Mouse (Mus musculus) thymus, adult 2 months (tissue): ENCODE results near the gene Lamp5. TPM values are rescaled to one million over a fixed set of nuclear protein-coding genes. Genes with fewer than 3 reads are reported as not detected.

Experiments
- DNase-seq: peaks from one replicate; pipeline ENCODE4 v3.0.0; 2021
- H3K27ac ChIP-seq: fragments of 200-500 bp; 2 replicates; pipeline ENCODE4 v1.5.1; 2012; ENCODE audit warnings: low read length, control low read depth; ENCODE audit not compliant: control insufficient read depth, insufficient read depth
- H3K27me3 ChIP-seq: fragments of 200-500 bp; 2 replicates; pipeline ENCODE4 v1.6.1; 2012; ENCODE audit warnings: mild to moderate bottlenecking, low read length, moderate library complexity, mixed read lengths; ENCODE audit not compliant: control insufficient read depth, insufficient read depth
- H3K36me3 ChIP-seq: fragments of 200-500 bp; 2 replicates; pipeline ENCODE4 v1.6.1; 2012; ENCODE audit warnings: mild to moderate bottlenecking, low read length, moderate library complexity; ENCODE audit not compliant: control insufficient read depth, insufficient read depth
- H3K4me1 ChIP-seq: fragments of 200-500 bp; replicated peaks from 2 replicates; pipeline ENCODE4 v1.6.1; 2012; ENCODE audit warnings: low read length; ENCODE audit not compliant: control insufficient read depth, insufficient read depth
- H3K4me3 ChIP-seq: fragments of 200-500 bp; 2 replicates; pipeline ENCODE4 v1.5.1; 2012; ENCODE audit warnings: mild to moderate bottlenecking, low read length, control low read depth, moderate library complexity; ENCODE audit not compliant: control insufficient read depth, insufficient read depth
- CTCF ChIP-seq: fragments of 200-500 bp; IDR thresholded peaks from 2 replicates; pipeline ENCODE4 v1.5.1; 2012; ENCODE audit warnings: mild to moderate bottlenecking, control low read depth, low read length, moderate library complexity, borderline replicate concordance; ENCODE audit not compliant: control insufficient read depth, poor library complexity, insufficient read depth; ENCODE audit errors: extremely low read depth
- POLR2A ChIP-seq: fragments of 200-500 bp; IDR thresholded peaks from 2 replicates; pipeline ENCODE4 v1.6.1; 2012; ENCODE audit warnings: mild to moderate bottlenecking, low read length, control low read depth, moderate library complexity; ENCODE audit not compliant: control insufficient read depth, poor library complexity, insufficient read depth; ENCODE audit errors: extremely low read depth
- WGBS: fragments of 180-500 bp; shearing (Covaris S2); methylation state at CpG from one replicate; pipeline ENCODE4 v1.1.7; 2018; 5-methylcytosine and 5-hydroxymethylcytosine counted together
- polyA plus RNA-seq: library from polyadenylated mRNA; depleted of rRNA; stranded (reverse); fragments of >200 nt; gene quantifications from 2 replicates; pipeline ENCODE4 v1.2.3, GENCODE M21; 2012

Lamp5 gene
- polyA plus RNA-seq, 1 experiment = not detected

DNA sequence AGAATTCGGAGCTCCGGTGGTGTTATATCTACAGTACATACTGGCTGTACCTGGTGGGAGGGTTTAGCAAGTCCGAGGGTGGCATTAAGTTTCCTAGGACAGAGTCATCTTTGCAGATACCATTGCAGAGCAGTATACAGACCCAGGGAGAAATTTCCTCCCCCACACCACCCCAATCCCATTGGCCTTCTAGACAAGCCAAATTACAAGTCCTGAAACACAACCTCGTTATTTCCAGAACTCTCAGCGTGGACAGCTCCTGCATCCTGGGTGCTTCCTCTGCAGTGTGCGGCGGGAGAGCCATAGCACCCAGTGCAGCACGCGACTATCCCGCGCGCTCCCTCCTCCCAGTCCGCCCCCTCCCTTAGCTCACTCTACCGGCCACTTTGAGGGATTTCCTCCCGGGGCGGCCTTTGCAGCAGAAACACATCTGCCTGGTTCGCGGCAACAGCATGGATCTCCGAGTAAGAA, 5.9 kb downstream of the Lamp5 start:
- Histone ChIP-seq H3K36me3 (no peaks in the 10 kb centered on the region), H3K4me1 (no peaks in the 10 kb centered on the region), H3K27me3 (no peaks in the 10 kb centered on the region), H3K27ac (no peak overlapping the region), H3K4me3 (no peak overlapping the region)
- DNase-seq = no peak
- TF ChIP-seq POLR2A = no peak
- TF ChIP-seq CTCF = no peak
- 8% methylated on average over 19 of the region's 19 CpGs for WGBS

DNA sequence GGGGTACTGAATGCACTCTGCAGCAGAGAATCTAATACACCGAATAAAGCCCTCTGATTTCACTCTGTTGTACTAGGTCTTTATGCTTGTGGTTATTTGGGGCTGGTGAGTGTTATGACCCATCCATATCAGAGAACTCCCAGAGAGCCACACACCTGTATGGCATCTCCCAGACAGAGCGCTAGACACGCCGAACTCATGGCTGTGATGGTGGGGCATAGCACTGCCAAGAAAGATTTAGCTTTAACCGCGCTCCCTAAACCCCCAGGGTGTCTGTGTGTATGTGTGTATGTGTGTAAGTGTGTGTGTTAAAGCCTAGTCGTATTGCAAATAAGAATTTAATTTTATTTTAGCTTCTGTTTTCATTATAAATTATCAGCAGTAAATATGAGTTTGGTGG, 6.4 kb downstream of the Lamp5 start:
- TF ChIP-seq CTCF (no peak), POLR2A (no peak)
- no peaks in the 10 kb centered on the region for H3K4me1 ChIP-seq
- no peak for DNase-seq
- WGBS = 12% methylated on average over 7 of the region's 7 CpGs
- H3K27ac ChIP-seq = no peak overlapping the region
- H3K4me3 ChIP-seq = no peak overlapping the region
- no peaks in the 10 kb centered on the region for H3K27me3 ChIP-seq
- H3K36me3 ChIP-seq = no peaks in the 10 kb centered on the region

DNA sequence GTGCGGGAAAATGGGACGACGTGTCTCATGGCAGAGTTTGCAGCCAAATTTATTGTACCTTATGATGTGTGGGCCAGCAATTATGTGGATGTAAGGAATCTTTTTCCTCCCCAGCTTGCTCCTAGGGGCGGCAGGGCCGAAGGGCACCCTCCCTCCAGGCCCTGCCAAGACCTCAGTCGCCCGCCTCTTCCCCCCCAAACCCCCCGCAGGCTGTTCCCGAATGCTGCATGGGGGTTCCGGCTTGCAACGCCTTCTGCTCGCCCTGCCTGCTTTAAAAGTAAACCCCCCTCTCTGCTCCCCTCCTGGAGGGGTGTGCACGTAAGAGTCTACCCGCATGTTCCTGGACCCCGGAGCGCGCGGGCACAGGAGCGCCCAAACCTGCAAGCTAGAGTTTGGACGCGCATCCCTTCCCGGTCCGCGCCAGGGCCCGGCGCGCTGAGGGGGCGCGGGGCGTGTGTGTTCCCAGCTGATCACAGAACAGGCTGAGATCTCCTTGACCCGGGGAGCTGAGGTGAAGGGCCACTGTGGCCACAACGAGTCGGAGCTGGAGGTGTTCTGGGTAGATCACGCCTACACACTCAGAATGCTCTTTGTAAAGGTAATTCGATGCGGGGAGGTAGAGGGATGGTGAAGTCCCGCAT, 7.1 kb downstream of the Lamp5 start:
- Histone ChIP-seq H3K27ac (no peak overlapping the region), H3K4me3 (no peak overlapping the region), H3K4me1 (no peaks in the 10 kb centered on the region), H3K27me3 (no peaks in the 10 kb centered on the region), H3K36me3 (no peaks in the 10 kb centered on the region)
- TF ChIP-seq CTCF (no peak), POLR2A (no peak)
- WGBS = 9% methylated on average over 37 of the region's 37 CpGs
- no peak for DNase-seq

DNA sequence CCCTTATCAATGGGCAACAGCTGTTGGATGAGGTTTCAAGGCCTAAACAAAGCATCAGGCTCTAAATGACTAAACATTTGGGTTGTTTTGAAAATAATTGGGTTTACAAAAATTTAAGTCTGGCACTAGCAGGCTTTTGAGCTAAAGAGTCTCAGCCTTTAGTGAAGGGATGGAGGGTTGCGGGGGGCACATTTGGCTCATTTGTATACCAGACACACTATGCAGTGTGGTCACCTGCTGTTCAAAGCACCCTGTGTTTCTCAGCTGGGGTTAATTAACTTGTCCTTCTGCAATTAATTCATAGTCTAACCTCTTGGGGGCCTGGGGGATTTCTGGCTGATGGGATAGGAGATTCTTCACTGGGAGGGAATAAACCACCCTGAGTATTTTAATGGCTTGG, 12.3 kb downstream of the Lamp5 start:
- DNase-seq = no peak
- WGBS = 100% methylated on average over 1 of the region's 1 CpGs
- Histone ChIP-seq H3K27ac (no peak overlapping the region), H3K36me3 (no peaks in the 10 kb centered on the region), H3K27me3 (no peaks in the 10 kb centered on the region), H3K4me1 (no peaks in the 10 kb centered on the region), H3K4me3 (no peak overlapping the region)
- no peak for TF ChIP-seq POLR2A

DNA sequence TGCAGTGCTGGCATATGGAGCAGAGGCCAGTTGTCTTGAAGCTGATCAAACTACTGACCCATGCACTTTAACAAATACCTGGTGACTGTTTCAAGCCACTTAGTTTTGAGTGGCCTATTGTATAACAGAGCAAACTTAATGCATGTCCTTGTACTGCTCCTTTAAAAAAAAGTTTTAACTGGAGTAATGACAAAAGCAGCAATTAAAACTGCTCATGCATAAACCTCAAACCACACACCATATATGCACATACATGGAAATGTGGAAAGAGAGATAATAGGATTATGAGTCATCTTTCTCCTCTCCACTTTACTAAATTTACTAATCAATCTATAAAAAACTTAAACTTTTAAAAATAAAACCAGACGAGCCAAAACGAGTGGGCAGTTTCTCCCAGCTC, 43.9 kb downstream of the Lamp5 start:
- Histone ChIP-seq H3K36me3 (no peaks in the 10 kb centered on the region), H3K27me3 (no peaks in the 10 kb centered on the region), H3K4me1 (no peaks in the 10 kb centered on the region), H3K4me3 (no peak overlapping the region), H3K27ac (no peak overlapping the region)
- TF ChIP-seq CTCF = no peak
- TF ChIP-seq POLR2A = no peak
- WGBS = 44% methylated on average over 2 of the region's 2 CpGs
- DNase-seq = no peak

DNA sequence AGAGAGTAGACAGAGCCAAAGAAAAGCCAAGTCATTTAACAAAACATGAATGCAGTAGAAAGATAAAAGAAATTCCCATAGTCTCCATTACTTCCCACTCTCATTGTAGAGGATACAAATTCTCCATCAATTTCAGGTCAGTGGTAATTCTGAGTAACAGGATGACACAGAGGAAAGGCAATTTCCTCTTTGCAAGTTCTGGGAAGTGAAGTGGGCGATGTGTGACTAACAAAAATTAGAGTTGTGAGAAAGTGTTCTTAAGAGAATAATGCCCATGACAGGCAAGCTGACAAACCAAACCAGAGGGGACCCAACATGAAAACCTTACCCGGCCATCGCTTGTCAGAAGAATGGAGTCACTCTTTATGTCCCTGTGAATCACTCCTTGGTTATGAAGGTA, 45.1 kb downstream of the Lamp5 start:
- H3K27ac ChIP-seq = no peak overlapping the region
- DNase-seq = no peak
- 79% methylated on average over 3 of the region's 3 CpGs for WGBS
- H3K27me3 ChIP-seq = no peaks in the 10 kb centered on the region
- no peak overlapping the region for H3K4me3 ChIP-seq
- no peak for TF ChIP-seq POLR2A
- TF ChIP-seq CTCF = no peak
- no peaks in the 10 kb centered on the region for H3K36me3 ChIP-seq
- no peaks in the 10 kb centered on the region for H3K4me1 ChIP-seq

DNA sequence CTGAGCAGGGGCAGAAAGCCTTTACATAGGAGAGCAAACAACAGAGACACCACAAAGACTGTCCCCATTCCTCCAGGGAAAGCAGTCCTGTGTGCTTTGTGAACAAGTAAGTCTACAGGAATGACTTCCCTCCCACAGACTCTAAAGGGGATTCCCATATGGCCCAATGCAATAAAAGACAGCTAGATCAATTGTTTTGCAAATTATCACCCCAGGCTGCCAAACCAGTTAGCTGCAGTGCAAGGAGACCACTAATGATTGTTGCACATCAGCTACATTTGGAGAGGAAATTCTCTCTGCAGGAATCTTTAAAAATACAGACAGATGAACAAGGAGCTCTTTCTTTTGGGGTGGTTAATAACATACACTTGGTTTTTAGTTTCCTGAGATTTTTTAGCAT, 55.6 kb downstream of the Lamp5 start:
- H3K27me3 ChIP-seq = no peaks in the 10 kb centered on the region
- no peak overlapping the region for H3K4me3 ChIP-seq
- H3K36me3 ChIP-seq = no peaks in the 10 kb centered on the region
- DNase-seq = no peak
- no peaks in the 10 kb centered on the region for H3K4me1 ChIP-seq
- no peak overlapping the region for H3K27ac ChIP-seq
- TF ChIP-seq POLR2A = no peak
- TF ChIP-seq CTCF = no peak
